Mouse (Mus musculus): ENCODE measurements around the gene Mllt6. TPM values are rescaled to one million over a fixed set of nuclear protein-coding genes. Genes with fewer than 3 reads are reported as not detected.

Gene Mllt6
- total and polyA plus RNA-seq, 3 experiments: 37.9 to 72.5 (median 67.1) TPM

DNA sequence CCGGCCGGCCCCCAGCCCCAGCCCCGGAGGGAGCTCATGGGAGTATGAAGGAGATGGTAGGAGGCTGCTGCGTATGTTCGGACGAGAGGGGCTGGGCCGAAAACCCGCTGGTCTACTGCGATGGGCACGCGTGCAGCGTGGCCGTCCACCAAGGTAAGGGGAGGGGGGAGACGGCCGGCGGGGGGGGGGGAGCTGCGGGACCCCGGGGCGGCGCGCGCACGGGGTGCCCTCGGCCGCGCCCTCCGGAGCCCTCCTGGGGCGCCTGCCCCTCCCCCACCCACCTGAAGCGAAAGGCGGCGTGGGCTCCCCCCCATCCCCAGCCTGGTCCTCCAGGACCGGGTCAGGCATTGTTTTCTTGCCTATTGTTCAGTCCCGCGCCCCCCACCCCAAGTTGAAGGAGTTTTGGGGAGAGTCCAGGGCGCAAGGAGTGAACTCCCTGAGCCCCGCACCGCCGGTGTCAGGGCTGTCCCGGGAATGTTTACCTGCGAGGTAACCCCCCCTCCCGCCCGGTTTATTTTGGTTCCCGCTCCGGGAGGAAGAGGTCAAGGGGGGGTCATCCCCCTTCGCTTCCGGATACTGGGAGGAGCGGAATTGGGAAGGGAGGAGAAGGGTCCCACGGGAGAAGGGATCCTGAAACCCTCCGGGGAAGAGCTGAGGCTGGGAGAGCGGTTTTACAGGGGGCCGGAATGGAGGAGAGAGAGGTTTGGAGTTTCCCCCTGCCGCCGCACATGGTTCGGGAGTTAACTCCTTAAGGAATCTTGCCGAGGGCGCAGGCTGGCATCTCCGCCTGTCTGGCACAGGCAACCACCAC, 519 bp downstream of the Mllt6 start:
- Histone ChIP-seq H3K36me3 (ENCODE audit: control insufficient read depth, insufficient read depth, low read length) (no peaks in the 10 kb centered on the region), H3K4me1 (ENCODE audit: control insufficient read depth, insufficient read depth, low read length) (peaks cover 10% of the 10 kb centered on the region), H3K27ac (peak overlapping the region; percentile 92), H3K9ac (ENCODE audit: low read depth, low read length) (peak overlapping the region; percentile 89), H3K79me2 (replicated peaks; ENCODE audit: control insufficient read depth, insufficient read depth, low read length) (no peaks in the 10 kb centered on the region; the same call in 1 of the 2 replicates), H3K27me3 (ENCODE audit: control insufficient read depth, insufficient read depth, low read length) (no peaks in the 10 kb centered on the region), H3K4me3 (peak overlapping the region; percentile 74)
- 0 out of 2 replicates have a peak, but pooled peaks have one; percentile 36 for TF ChIP-seq POLR2A (IDR thresholded peaks at IDR 0.05; ENCODE audit: insufficient read depth, low read depth, low read length)
- TF ChIP-seq CTCF (IDR thresholded peaks at IDR 0.05): no peak
- peak; percentile 68; the same call in 1 of the 2 replicates for TF ChIP-seq EP300 (IDR thresholded peaks at IDR 0.05; ENCODE audit: insufficient read depth, low read depth, low read length)
- intact Hi-C loops (cut with DNase I): loop anchor here (1.0 kb wide), 1 partner anchor 22 kb away; the partner anchor contains the start of gene Cisd3
- WGBS: under 1% methylated on average over 42 of the region's 57 CpGs
- peak; percentile 81 to 82 for DNase-seq

- Histone ChIP-seq H3K27ac (peak overlapping the region; percentile 92), H3K79me2 (replicated peaks; ENCODE audit: control insufficient read depth, insufficient read depth, low read length) (no peaks in the 10 kb centered on the region; the same call in 1 of the 2 replicates), H3K9ac (ENCODE audit: low read depth, low read length) (peak overlapping the region; percentile 89), H3K36me3 (ENCODE audit: control insufficient read depth, insufficient read depth, low read length) (no peaks in the 10 kb centered on the region), H3K4me3 (peak overlapping the region; percentile 74), H3K4me1 (ENCODE audit: control insufficient read depth, insufficient read depth, low read length) (peaks cover 10% of the 10 kb centered on the region), H3K27me3 (ENCODE audit: control insufficient read depth, insufficient read depth, low read length) (no peaks in the 10 kb centered on the region)
- TF ChIP-seq CTCF (IDR thresholded peaks at IDR 0.05): no peak
- no peak for TF ChIP-seq POLR2A (IDR thresholded peaks at IDR 0.05; ENCODE audit: insufficient read depth, low read depth, low read length)
- no peak for TF ChIP-seq EP300 (IDR thresholded peaks at IDR 0.05; ENCODE audit: insufficient read depth, low read depth, low read length)
- 3% methylated on average over 8 of the region's 8 CpGs for WGBS
- intact Hi-C loops (cut with DNase I): loop anchor here (1.0 kb wide), 1 partner anchor 21 kb away; the partner anchor contains the start of gene Cisd3
- DNase-seq: no peak
These were observed 1.1 kb downstream of the Mllt6 start for GRCm38 (mm10) chr11:97664339-97664665.

DNA sequence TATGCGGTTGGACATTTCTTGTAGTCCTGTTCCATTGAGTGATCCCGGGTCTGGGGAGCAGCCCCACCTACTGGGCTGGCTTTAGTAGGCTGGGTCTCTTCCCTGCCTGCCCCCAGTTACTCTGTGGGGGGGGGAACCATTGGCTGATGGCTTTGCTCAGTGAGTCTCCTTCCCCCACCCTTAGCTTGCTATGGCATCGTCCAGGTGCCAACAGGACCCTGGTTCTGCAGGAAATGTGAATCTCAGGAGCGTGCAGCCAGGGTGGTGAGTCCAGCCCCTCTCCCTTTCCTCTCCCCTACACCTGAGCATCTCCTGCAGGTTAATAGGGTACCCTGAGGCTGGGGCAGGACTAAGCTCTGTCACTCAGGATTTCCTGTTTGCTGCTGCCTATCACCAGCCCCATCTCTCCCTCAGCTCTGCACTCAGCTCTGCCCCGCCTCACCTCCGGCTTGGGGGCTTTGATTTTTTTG, 1.6 kb downstream of the Mllt6 start:
- Histone ChIP-seq H3K4me3 (peak overlapping the region; percentile 74), H3K27me3 (ENCODE audit: control insufficient read depth, insufficient read depth, low read length) (no peaks in the 10 kb centered on the region), H3K4me1 (ENCODE audit: control insufficient read depth, insufficient read depth, low read length) (peaks cover 9% of the 10 kb centered on the region), H3K9ac (ENCODE audit: low read depth, low read length) (peak overlapping the region; percentile 33; the same call in 1 of the 2 replicates), H3K27ac (peak overlapping the region; percentile 92), H3K36me3 (ENCODE audit: control insufficient read depth, insufficient read depth, low read length) (no peaks in the 10 kb centered on the region), H3K79me2 (replicated peaks; ENCODE audit: control insufficient read depth, insufficient read depth, low read length) (no peaks in the 10 kb centered on the region; the same call in 1 of the 2 replicates)
- WGBS: 23% methylated on average over 6 of the region's 6 CpGs
- DNase-seq: no peak
- intact Hi-C loops (cut with DNase I): loop anchor here (1.0 kb wide), 1 partner anchor 20 kb away; the partner anchor contains the start of gene Cisd3
- TF ChIP-seq CTCF (IDR thresholded peaks at IDR 0.05): peak; percentile 45
- TF ChIP-seq POLR2A (IDR thresholded peaks at IDR 0.05; ENCODE audit: insufficient read depth, low read depth, low read length): no peak
- 0 out of 2 replicates have a peak, but pooled peaks have one; percentile 11 for TF ChIP-seq EP300 (IDR thresholded peaks at IDR 0.05; ENCODE audit: insufficient read depth, low read depth, low read length)

GRCm38 (mm10) chr11:97665431-97665830, 2.2 kb downstream of the Mllt6 start:
- H3K36me3 ChIP-seq (ENCODE audit: control insufficient read depth, insufficient read depth, low read length): no peaks in the 10 kb centered on the region
- H3K27ac ChIP-seq: no peak overlapping the region
- H3K4me3 ChIP-seq: no peak overlapping the region
- H3K9ac ChIP-seq (ENCODE audit: low read depth, low read length): no peak overlapping the region
- intact Hi-C loops (cut with DNase I): no loop called here
- no peaks in the 10 kb centered on the region for H3K27me3 ChIP-seq (ENCODE audit: control insufficient read depth, insufficient read depth, low read length)
- DNase-seq: no peak
- no peaks in the 10 kb centered on the region; the same call in 1 of the 2 replicates for H3K79me2 ChIP-seq (replicated peaks; ENCODE audit: control insufficient read depth, insufficient read depth, low read length)
- 88% methylated on average over 13 of the region's 13 CpGs for WGBS
- peaks cover 9% of the 10 kb centered on the region for H3K4me1 ChIP-seq (ENCODE audit: control insufficient read depth, insufficient read depth, low read length)
- no peak for TF ChIP-seq CTCF (IDR thresholded peaks at IDR 0.05)

DNA sequence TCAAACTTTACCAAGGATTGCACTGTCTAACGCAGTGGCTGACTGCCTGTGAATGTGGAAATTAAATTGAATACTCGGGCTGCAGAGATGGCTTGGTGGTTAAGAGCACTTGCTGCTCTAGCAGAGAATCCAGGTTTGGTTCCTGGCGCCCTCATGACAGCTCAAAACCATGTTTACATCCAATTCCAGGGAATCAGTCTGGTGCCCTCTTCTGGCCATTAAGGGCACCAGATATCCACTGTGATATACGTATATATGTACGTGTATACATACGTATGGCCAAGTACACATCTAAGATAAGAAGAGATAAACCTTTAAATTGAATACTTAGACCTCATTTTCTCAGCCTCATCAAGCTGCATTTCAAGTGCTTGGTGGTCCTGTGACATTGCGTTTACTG, 3.0 kb downstream of the Mllt6 start:
- Histone ChIP-seq H3K9ac (ENCODE audit: low read depth, low read length) (no peak overlapping the region), H3K79me2 (replicated peaks; ENCODE audit: control insufficient read depth, insufficient read depth, low read length) (no peaks in the 10 kb centered on the region; the same call in 1 of the 2 replicates), H3K27ac (no peak overlapping the region), H3K4me3 (no peak overlapping the region), H3K36me3 (ENCODE audit: control insufficient read depth, insufficient read depth, low read length) (no peaks in the 10 kb centered on the region), H3K4me1 (ENCODE audit: control insufficient read depth, insufficient read depth, low read length) (peaks cover 6% of the 10 kb centered on the region), H3K27me3 (ENCODE audit: control insufficient read depth, insufficient read depth, low read length) (no peaks in the 10 kb centered on the region)
- no peak for DNase-seq
- TF ChIP-seq CTCF (IDR thresholded peaks at IDR 0.05): peak; percentile 66
- TF ChIP-seq EP300 (IDR thresholded peaks at IDR 0.05; ENCODE audit: insufficient read depth, low read depth, low read length): no peak
- 87% methylated on average over 7 of the region's 7 CpGs for WGBS
- intact Hi-C loops (cut with DNase I): no loop called here

DNA sequence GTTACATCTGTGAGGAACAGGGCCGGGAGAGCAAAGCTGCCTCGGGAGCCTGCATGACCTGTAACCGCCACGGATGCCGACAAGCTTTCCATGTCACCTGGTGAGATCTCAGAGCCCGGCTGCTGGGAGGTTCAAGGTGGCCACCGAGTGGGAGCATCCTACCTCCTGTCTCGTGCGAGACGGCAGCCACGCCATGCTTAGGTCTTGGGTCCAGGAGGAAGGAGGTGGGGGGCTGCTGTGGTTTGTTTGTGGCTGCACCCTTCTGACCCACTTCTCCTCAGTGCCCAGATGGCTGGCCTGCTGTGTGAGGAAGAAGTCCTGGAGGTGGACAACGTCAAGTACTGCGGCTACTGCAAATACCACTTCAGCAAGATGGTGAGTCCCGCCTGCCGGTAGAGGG, 3.6 kb downstream of the Mllt6 start:
- Histone ChIP-seq H3K4me3 (no peak overlapping the region), H3K4me1 (ENCODE audit: control insufficient read depth, insufficient read depth, low read length) (peaks cover 4% of the 10 kb centered on the region), H3K79me2 (replicated peaks; ENCODE audit: control insufficient read depth, insufficient read depth, low read length) (no peaks in the 10 kb centered on the region; the same call in none of the 2 replicates), H3K9ac (ENCODE audit: low read depth, low read length) (no peak overlapping the region), H3K36me3 (ENCODE audit: control insufficient read depth, insufficient read depth, low read length) (no peaks in the 10 kb centered on the region), H3K27me3 (ENCODE audit: control insufficient read depth, insufficient read depth, low read length) (no peaks in the 10 kb centered on the region), H3K27ac (no peak overlapping the region)
- WGBS: 88% methylated on average over 15 of the region's 15 CpGs
- DNase-seq: no peak
- intact Hi-C loops (cut with DNase I): no loop called here
- no peak for TF ChIP-seq EP300 (IDR thresholded peaks at IDR 0.05; ENCODE audit: insufficient read depth, low read depth, low read length)
- TF ChIP-seq CTCF (IDR thresholded peaks at IDR 0.05): no peak
